Mouse (Mus musculus) heart, embryonic 12.5 days (tissue): ENCODE measurements around the gene 4933424G06Rik. TPM values are rescaled to one million over a fixed set of nuclear protein-coding genes. Genes with fewer than 3 reads are reported as not detected.

Source experiments
- ATAC-seq: fragments of 200-750 bp; cut with Nextera tagmentation; 2 replicates; pipeline ENCODE4 v1.8.0; 2017; ENCODE audit warnings: moderate TSS enrichment, moderate library complexity; ENCODE audit not compliant: insufficient number of reproducible peaks, low FRiP score
- H3K27ac ChIP-seq: fragments of 300-500 bp; sonication (generic); 2 replicates; pipeline ENCODE4 v1.5.1; 2016; ENCODE audit warnings: mild to moderate bottlenecking, moderate library complexity; ENCODE audit not compliant: poor library complexity, severe bottlenecking
- H3K27me3 ChIP-seq: fragments of 300-500 bp; sonication (generic); replicated peaks from 2 replicates; pipeline ENCODE4 v1.6.1; 2016; ENCODE audit warnings: mild to moderate bottlenecking, moderate library complexity
- H3K36me3 ChIP-seq: fragments of 300-500 bp; sonication (generic); 2 replicates; pipeline ENCODE4 v1.6.1; 2016; ENCODE audit warnings: mild to moderate bottlenecking, moderate library complexity
- H3K4me1 ChIP-seq: fragments of 300-500 bp; sonication (generic); replicated peaks from 2 replicates; pipeline ENCODE4 v1.6.1; 2016; ENCODE audit warnings: mild to moderate bottlenecking
- H3K4me2 ChIP-seq: fragments of 300-500 bp; sonication (generic); 2 replicates; pipeline ENCODE4 v1.6.1; 2016; ENCODE audit warnings: mild to moderate bottlenecking, moderate library complexity
- H3K4me3 ChIP-seq: fragments of 300-500 bp; sonication (generic); 2 replicates; pipeline ENCODE4 v1.5.1; 2016; ENCODE audit warnings: mild to moderate bottlenecking
- H3K9ac ChIP-seq: fragments of 300-500 bp; sonication (generic); 2 replicates; pipeline ENCODE4 v1.6.1; 2016; ENCODE audit warnings: mild to moderate bottlenecking, moderate library complexity
- H3K9me3 ChIP-seq: fragments of 300-500 bp; sonication (generic); replicated peaks from 2 replicates; pipeline ENCODE4 v1.6.1; 2016; ENCODE audit warnings: mild to moderate bottlenecking, moderate library complexity
- WGBS: fragments of 180-500 bp; shearing (Covaris S2); methylation state at CpG from one replicate; pipeline ENCODE4 v1.1.7; 2016; 5-methylcytosine and 5-hydroxymethylcytosine counted together
- polyA plus RNA-seq: library from polyadenylated mRNA; unstranded; fragments of >200 nt; fragmentation: Nextera tagmentation; extraction: Ambion mirVana; gene quantifications from 2 replicates; pipeline ENCODE4 v1.2.1, GENCODE M21; 2016

The 4933424G06Rik gene
- polyA plus RNA-seq, 1 experiment from 2014 or later = not detected

DNA sequence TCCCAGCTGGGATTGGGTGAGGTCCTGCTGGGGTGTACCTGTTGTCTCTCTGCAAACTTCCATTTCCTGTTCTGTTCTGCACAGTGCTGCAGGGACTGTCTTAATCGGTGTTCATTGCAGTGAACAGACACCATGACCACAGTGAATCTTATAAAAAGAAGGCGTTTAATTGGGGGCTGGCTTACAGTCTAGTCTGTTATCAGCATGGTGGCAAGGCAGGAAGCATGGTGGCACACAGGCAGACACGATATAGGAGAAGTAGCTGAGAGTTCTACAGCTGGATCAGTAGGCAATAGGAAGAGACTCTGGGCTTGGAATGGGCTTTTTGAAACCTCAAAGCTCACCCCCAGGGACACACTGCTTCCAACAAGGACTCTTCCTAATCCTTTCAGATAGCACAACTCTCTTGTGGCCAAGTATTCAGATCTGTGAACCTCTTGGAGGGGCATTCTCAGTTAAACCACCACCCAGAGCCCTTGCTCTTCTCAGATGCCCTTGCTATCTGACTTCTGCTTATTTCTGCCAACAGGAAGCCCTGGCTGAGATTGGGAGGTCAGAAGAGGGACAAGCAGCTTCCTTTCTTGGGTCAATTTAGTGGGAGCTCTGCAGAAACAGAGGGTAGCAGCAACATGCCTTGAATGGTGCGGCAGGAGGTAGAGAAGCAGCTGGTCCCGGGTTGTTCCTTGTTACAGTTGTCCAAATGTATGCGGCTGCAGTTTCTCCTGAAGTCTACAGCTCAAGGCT is 44.2 kb downstream of the 4933424G06Rik start:
- Histone ChIP-seq H3K27ac (no peak overlapping the region), H3K4me2 (no peak overlapping the region), H3K4me1 (peaks cover 9% of the 10 kb centered on the region), H3K9ac (no peak overlapping the region), H3K9me3 (peaks cover under 1% of the 10 kb centered on the region; the same call in 1 of the 2 replicates), H3K36me3 (no peaks in the 10 kb centered on the region), H3K27me3 (no peaks in the 10 kb centered on the region), H3K4me3 (no peak overlapping the region)
- 66% methylated on average over 6 of the region's 6 CpGs for WGBS
- no peak for ATAC-seq

DNA sequence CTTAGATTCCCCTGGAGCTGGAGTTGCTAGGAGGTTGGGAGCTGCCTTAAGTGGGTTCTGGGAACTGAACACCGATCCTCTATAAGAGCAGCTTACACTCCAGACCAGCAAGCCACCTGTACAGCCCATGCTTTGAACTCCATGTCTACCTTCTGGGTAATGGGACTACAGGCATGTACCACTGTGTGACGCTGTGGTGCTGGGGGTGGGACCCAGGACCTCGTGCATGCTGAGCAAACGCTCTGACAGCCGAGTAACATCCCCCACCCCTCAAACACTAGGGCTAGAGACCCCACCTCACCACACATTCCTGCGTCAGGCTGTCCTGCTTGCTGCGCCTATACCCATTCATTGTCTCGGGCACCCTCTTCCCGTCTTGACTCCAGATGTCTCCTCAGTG is 48.6 kb downstream of the 4933424G06Rik start:
- H3K27ac ChIP-seq = no peak overlapping the region
- no peaks in the 10 kb centered on the region for H3K36me3 ChIP-seq
- H3K9ac ChIP-seq = no peak overlapping the region
- 81% methylated on average over 9 of the region's 9 CpGs for WGBS
- peaks cover 9% of the 10 kb centered on the region for H3K4me1 ChIP-seq
- no peak overlapping the region for H3K4me3 ChIP-seq
- H3K27me3 ChIP-seq = no peaks in the 10 kb centered on the region
- ATAC-seq = no peak
- no peaks in the 10 kb centered on the region for H3K9me3 ChIP-seq
- H3K4me2 ChIP-seq = no peak overlapping the region

DNA sequence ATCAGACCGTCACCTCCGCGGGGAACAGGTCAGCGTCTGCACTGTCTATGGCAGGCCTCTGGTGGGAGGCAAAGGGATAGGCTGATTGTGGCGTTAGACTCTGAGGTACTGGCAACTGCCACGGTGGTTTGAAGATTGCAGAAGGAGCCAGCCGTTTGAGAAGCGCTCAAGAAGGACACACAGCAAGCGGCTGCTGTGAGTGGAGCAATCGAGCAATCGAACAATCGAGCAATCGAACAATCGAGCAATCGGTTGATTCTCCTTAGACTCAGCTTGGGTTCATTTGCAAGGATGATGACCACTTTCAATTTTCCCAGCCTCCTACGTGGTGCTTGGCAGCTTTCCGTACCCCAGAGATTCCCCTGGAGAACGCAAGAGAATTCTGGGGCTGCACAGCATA is 49.1 kb downstream of the 4933424G06Rik start:
- Histone ChIP-seq H3K27ac (no peak overlapping the region), H3K9me3 (no peaks in the 10 kb centered on the region), H3K9ac (no peak overlapping the region), H3K36me3 (no peaks in the 10 kb centered on the region), H3K27me3 (no peaks in the 10 kb centered on the region), H3K4me3 (no peak overlapping the region), H3K4me2 (no peak overlapping the region), H3K4me1 (peaks cover 4% of the 10 kb centered on the region)
- 78% methylated on average over 18 of the region's 18 CpGs for WGBS
- ATAC-seq = no peak

DNA sequence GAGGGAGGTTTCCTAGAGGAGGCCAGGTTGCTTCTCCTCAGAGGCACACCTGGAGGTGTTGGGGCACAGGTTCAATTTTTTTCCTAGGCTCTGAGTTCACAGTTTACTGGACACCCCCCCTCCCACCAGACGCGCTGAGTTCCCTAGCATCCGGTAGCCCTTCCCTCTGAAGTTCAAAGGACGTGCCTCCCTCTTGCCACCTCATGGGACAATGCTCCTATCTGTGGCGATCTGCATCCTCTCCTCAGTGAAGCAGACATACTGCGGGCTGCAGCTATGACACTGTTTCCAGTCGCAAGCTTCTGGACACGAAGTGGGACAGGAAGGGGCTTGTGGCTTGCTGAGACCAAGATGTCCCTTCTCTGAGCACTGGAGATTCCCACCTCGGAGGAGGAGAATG is 50.5 kb downstream of the 4933424G06Rik start:
- H3K9ac ChIP-seq = no peak overlapping the region
- 75% methylated on average over 9 of the region's 9 CpGs for WGBS
- H3K27me3 ChIP-seq = no peaks in the 10 kb centered on the region
- no peaks in the 10 kb centered on the region for H3K36me3 ChIP-seq
- ATAC-seq = no peak
- no peak overlapping the region for H3K4me3 ChIP-seq
- no peak overlapping the region for H3K27ac ChIP-seq
- no peak overlapping the region for H3K4me2 ChIP-seq
- no peaks in the 10 kb centered on the region for H3K4me1 ChIP-seq
- no peaks in the 10 kb centered on the region for H3K9me3 ChIP-seq

DNA sequence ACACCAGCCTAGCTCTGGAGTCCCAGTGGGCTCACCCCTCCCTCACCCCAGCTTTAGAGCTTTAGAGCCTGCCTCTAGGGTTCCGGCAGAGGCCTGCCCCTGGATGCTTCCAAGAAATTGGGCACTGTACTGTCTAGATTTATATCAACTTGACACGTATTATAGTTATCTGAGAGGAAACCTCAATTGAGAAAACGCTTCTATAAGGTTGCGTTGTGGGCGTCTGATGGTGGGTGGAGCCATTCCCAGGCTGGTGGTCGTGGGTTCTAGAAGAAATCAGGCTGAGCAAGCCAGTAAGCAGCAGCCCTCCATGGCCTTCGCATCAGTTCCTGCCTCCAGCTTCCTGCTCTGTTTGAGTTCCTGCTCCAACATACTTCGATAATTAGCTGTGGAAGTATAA is 51.1 kb downstream of the 4933424G06Rik start:
- Histone ChIP-seq H3K27me3 (no peaks in the 10 kb centered on the region), H3K4me1 (no peaks in the 10 kb centered on the region), H3K27ac (no peak overlapping the region), H3K36me3 (no peaks in the 10 kb centered on the region), H3K4me2 (no peak overlapping the region), H3K9me3 (no peaks in the 10 kb centered on the region), H3K4me3 (no peak overlapping the region), H3K9ac (no peak overlapping the region)
- no peak for ATAC-seq
- 81% methylated on average over 8 of the region's 8 CpGs for WGBS

DNA sequence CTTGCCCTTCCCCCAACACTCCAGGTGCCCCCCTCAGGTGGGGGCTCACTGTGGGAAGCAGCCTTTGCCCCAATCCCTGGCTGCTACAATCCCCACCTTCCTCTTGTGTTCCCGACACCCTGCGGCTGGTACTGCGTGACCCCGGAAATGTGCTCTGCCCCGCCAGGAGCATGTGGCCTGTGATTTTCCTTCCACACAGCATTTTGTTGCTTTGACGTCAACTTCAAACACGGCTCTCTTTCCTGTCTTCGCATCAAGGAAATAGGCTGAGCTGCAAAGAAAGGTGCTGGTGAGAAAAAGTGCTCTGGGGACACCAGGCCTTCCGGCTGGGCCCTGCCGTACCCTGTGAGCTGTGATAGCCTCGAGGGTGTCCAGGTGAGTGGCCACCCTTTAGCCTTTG is 51.6 kb downstream of the 4933424G06Rik start, which contains the start of gene Zap70:
Gene Zap70, plus strand, starts transcription at position 231 of the 400 bp plus-strand sequence.
- Histone ChIP-seq H3K9me3 (no peaks in the 10 kb centered on the region), H3K4me3 (no peak within 1 kb of the TSS), H3K36me3 (no peaks in the 10 kb centered on the region), H3K4me1 (0 out of 2 replicates have a peak, but pooled peaks cover 2% of the 10 kb centered on the region), H3K4me2 (no peak within 1 kb of the TSS), H3K27me3 (no peaks in the 10 kb centered on the region), H3K27ac (no peak within 1 kb of the TSS), H3K9ac (no peak within 1 kb of the TSS)
- 75% methylated on average over 11 of the region's 11 CpGs for WGBS
- no peak for ATAC-seq

DNA sequence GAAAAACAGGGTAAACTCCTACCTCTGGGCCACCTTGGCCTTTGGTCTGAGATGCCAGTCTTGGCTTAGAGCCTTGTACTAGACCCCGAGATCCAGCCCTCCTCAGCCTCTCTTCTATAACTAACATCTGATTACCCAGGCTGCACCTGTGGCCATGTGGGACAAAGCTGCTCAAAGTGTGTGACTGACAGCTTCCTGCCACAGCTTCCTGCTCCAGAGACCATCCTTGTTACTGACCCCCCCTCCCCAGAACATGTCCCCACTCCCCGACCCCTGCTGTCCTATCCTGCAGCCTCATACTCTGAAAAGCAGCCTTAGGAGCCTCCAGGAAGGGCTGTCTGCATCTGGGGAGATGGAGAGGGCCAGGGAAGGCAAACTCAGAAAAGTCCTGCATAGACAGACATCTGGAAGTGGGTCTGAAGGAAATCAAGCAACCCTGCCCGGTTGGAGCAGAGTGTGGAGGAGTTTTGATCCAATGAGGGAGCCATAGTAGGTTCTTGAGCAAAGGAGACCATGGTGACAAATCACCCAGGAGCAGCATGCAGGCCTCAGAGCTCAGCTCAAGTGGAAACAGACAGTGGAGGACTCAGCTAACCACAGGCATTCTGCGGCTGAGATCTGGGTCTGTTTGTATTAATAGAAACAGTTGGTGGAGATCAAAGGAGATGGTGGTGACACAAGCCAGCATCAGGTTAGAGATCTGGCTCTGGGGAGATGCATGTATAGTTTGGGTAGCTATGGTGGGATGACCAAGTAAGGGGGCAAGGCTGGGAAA is 56.7 kb downstream of the 4933424G06Rik start:
- no peak overlapping the region for H3K4me3 ChIP-seq
- 48% methylated on average over 4 of the region's 4 CpGs for WGBS
- 0 out of 2 replicates have a peak, but pooled peaks cover 5% of the 10 kb centered on the region for H3K4me1 ChIP-seq
- no peak overlapping the region for H3K9ac ChIP-seq
- no peak overlapping the region for H3K27ac ChIP-seq
- no peaks in the 10 kb centered on the region for H3K9me3 ChIP-seq
- H3K36me3 ChIP-seq = no peaks in the 10 kb centered on the region
- peaks cover 18% of the 10 kb centered on the region for H3K27me3 ChIP-seq
- no peak overlapping the region for H3K4me2 ChIP-seq
- no peak for ATAC-seq

DNA sequence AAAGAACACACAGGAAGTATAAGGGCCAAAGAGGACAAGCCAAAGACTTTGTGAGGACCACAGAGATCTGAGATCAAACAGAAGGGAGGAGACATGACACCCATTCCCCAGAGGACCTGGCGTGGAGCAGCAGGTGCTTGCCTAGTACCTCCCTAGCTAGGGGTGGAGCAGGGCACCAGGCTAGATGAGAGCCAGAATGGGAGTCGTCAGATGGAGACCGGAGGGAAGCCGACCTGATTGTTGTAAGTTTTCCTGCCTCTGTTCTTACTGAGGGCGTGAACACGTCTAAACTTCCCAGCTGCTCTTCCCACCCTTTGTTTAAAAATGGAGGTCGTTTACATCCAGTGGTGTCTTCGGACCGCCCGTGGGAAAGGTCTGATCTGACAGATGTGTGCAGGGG is 57.4 kb downstream of the 4933424G06Rik start:
- H3K9ac ChIP-seq = no peak overlapping the region
- ATAC-seq = no peak
- 0 out of 2 replicates have a peak, but pooled peaks cover 5% of the 10 kb centered on the region for H3K4me1 ChIP-seq
- no peak overlapping the region for H3K4me3 ChIP-seq
- WGBS = 41% methylated on average over 10 of the region's 10 CpGs
- H3K36me3 ChIP-seq = no peaks in the 10 kb centered on the region
- H3K4me2 ChIP-seq = no peak overlapping the region
- no peak overlapping the region for H3K27ac ChIP-seq
- peaks cover 25% of the 10 kb centered on the region for H3K27me3 ChIP-seq
- no peaks in the 10 kb centered on the region for H3K9me3 ChIP-seq

DNA sequence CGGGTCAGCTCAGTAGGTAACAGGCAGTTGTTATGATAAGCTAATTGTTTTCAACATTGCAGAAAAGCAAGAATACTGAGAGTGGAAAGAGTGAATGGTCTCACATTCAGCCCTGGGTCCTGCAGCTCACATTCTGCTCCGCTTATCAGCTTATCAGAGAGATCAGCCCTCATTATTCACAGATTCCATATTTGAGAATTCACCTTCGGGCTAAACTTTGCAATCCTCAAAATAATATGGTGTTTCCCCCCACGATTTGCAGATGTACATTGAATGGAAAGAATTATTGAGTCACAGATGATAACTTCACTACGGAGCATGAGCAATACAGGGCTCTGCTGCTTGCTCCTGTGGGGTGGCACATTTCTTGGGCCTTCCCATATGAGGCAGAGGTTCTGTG is 58.8 kb downstream of the 4933424G06Rik start:
- Histone ChIP-seq H3K27ac (no peak overlapping the region), H3K4me3 (no peak overlapping the region), H3K4me1 (0 out of 2 replicates have a peak, but pooled peaks cover 5% of the 10 kb centered on the region), H3K9me3 (no peaks in the 10 kb centered on the region), H3K36me3 (no peaks in the 10 kb centered on the region), H3K9ac (no peak overlapping the region), H3K27me3 (peaks cover 25% of the 10 kb centered on the region), H3K4me2 (no peak overlapping the region)
- ATAC-seq = no peak
- 61% methylated on average over 5 of the region's 5 CpGs for WGBS

DNA sequence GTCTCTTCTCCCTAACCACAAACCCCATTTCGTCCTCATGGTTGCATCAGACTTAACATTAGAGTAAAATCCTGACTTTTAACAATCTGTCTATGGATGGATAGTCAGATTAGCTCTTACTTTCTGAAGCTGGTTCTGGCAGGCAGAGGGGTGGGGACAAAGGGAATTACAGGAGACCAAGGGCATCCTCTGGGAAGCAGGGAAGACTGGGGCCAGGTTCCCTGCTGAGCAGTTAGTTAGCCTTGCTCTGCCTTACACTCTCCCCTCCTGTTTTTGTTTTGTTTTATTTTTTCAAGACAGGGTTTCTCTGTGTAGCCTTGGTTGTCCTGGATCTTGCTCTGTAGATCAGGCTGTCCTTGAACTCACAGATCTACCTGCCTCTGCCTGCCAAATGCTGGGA is 60.0 kb downstream of the 4933424G06Rik start:
- no peak overlapping the region for H3K4me2 ChIP-seq
- H3K4me3 ChIP-seq = no peak overlapping the region
- H3K36me3 ChIP-seq = no peaks in the 10 kb centered on the region
- peaks cover 25% of the 10 kb centered on the region for H3K27me3 ChIP-seq
- H3K9me3 ChIP-seq = 0 out of 2 replicates have a peak, but pooled peaks cover 5% of the 10 kb centered on the region
- no peak overlapping the region for H3K9ac ChIP-seq
- 0 out of 2 replicates have a peak, but pooled peaks cover 5% of the 10 kb centered on the region for H3K4me1 ChIP-seq
- no peak for ATAC-seq
- 83% methylated on average over 1 of the region's 1 CpGs for WGBS
- no peak overlapping the region for H3K27ac ChIP-seq

DNA sequence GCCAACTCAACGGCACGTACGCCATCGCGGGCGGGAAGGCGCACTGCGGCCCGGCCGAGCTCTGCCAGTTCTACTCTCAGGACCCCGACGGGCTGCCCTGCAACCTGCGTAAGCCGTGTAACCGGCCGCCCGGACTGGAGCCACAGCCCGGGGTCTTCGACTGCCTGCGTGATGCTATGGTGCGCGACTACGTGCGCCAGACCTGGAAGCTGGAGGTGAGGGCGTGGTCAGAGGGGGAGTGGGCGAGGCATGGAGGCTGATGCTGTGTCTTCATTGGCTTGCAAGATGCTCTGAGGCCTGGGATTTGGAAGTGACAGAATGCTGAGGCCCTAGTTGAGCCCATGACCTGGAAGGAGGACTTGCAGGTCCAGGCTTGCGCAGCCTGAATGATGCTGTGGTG is 61.0 kb downstream of the 4933424G06Rik start:
- 0 out of 2 replicates have a peak, but pooled peaks have one; percentile 11 for ATAC-seq
- Histone ChIP-seq H3K9me3 (0 out of 2 replicates have a peak, but pooled peaks cover 6% of the 10 kb centered on the region), H3K27me3 (peaks cover 25% of the 10 kb centered on the region), H3K9ac (peak overlapping the region; percentile 23; the same call in 1 of the 2 replicates), H3K36me3 (no peaks in the 10 kb centered on the region), H3K27ac (no peak overlapping the region), H3K4me3 (peak overlapping the region; percentile 40), H3K4me2 (peak overlapping the region; percentile 71), H3K4me1 (0 out of 2 replicates have a peak, but pooled peaks cover 5% of the 10 kb centered on the region)
- WGBS = 12% methylated on average over 27 of the region's 27 CpGs
